Comparison of ENCODE assay signal across 28 mouse cellular contexts in genomic region chr6:26863885-26864284, GRCm38 (mm10).
"Had no signal": no experiment of that assay in that cellular context is flagged by ENCODE, and none has a peak within 500 bp of the region (broad histone marks: within the 10 kb centered on the region; RNA-seq: fewer than 3 reads in every experiment).

No protein-coding gene starts in this region.

- H3K9me3 ChIP-seq: embryonic facial prominence, embryonic 10.5 days; embryonic facial prominence, embryonic 12.5 days; embryonic facial prominence, embryonic 13.5 days; embryonic facial prominence, embryonic 15.5 days; forebrain, embryonic 12.5 days; forebrain, embryonic 13.5 days; forebrain, embryonic 15.5 days had no signal

- DNase-seq: cerebellum, adult 2 months; cerebellum, adult 8-10 months; cerebellum, adult 9-10 months; cerebellum, adult 9-11 months; cerebellum, postnatal 10 days; cerebellum, postnatal 14 days; cerebellum, postnatal 25 days; cerebellum, postnatal 36 days; embryo, embryonic 11 days; forebrain, postnatal 0 days; gastrocnemius, adult 2 months; gastrocnemius, postnatal 10 days; gastrocnemius, postnatal 14 days; gastrocnemius, postnatal 25 days; gastrocnemius, postnatal 36 days; heart, adult 11 months; heart, adult 18-20 months; heart, adult 2 months had no signal

- H3K36me3 ChIP-seq: embryonic facial prominence, embryonic 10.5 days; embryonic facial prominence, embryonic 12.5 days; embryonic facial prominence, embryonic 13.5 days; embryonic facial prominence, embryonic 15.5 days; forebrain, embryonic 12.5 days; forebrain, embryonic 15.5 days had no signal

- H3K4me3 ChIP-seq: embryonic facial prominence, embryonic 10.5 days; embryonic facial prominence, embryonic 12.5 days; embryonic facial prominence, embryonic 13.5 days; embryonic facial prominence, embryonic 15.5 days; erythroblast, embryonic 14.5 days; forebrain, embryonic 12.5 days; forebrain, embryonic 13.5 days; forebrain, embryonic 15.5 days; gastrocnemius, adult 2 months; heart, adult 2 months had no signal

- H3K27ac ChIP-seq: embryonic facial prominence, embryonic 10.5 days; embryonic facial prominence, embryonic 12.5 days; embryonic facial prominence, embryonic 13.5 days; embryonic facial prominence, embryonic 15.5 days; forebrain, embryonic 12.5 days; forebrain, embryonic 13.5 days; forebrain, embryonic 15.5 days; gastrocnemius, adult 2 months; heart, adult 2 months had no signal

- H3K4me1 ChIP-seq: embryonic facial prominence, embryonic 10.5 days; embryonic facial prominence, embryonic 12.5 days; embryonic facial prominence, embryonic 13.5 days; embryonic facial prominence, embryonic 15.5 days; forebrain, embryonic 12.5 days; forebrain, embryonic 13.5 days; forebrain, embryonic 15.5 days had no signal

- H3K27me3 ChIP-seq: embryonic facial prominence, embryonic 12.5 days; embryonic facial prominence, embryonic 13.5 days; embryonic facial prominence, embryonic 15.5 days; forebrain, embryonic 12.5 days; forebrain, embryonic 13.5 days; forebrain, embryonic 15.5 days had no signal

- ATAC-seq: forebrain, embryonic 13.5 days; forebrain, embryonic 14.5 days; forebrain, embryonic 15.5 days; forebrain, embryonic 16.5 days; forebrain, postnatal 0 days had no signal
